Mouse (Mus musculus) heart, postnatal 0 days (tissue): Measurements from ENCODE around the gene Slc36a4.

Source experiments
- CTCF ChIP-seq: IDR thresholded peaks from 2 replicates; pipeline ENCODE4 v1.5.1; 2016; ENCODE audit warnings: antibody characterized with exemption, control low read depth, low read depth
- EP300 ChIP-seq: IDR thresholded peaks from 2 replicates; pipeline ENCODE4 v1.6.1; 2016; ENCODE audit warnings: antibody characterized with exemption, low read depth

DNA sequence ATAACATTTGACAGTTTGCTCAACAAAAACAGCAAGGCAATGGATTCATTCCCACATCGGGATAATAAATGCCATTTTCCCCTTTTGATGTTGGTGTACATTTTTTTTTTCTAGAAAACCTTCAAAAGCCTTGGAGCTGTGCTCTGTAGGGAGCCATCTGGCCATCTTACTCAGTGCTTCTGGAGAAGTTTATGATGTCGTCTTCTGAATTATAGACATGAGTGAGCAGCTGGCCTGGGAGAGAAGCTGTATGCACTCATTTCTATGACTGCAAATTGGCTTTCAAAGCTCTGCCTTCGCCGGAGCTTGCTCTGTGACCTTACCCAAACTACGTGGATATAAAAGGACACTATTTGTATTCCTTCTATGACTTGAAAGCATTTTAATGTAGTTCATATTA, 56.8 kb downstream of the Slc36a4 start:
- TF ChIP-seq CTCF (no peak), EP300 (no peak)
